Mouse (Mus musculus): ENCODE measurements around the gene Txnrd2.

Gene Txnrd2

DNA sequence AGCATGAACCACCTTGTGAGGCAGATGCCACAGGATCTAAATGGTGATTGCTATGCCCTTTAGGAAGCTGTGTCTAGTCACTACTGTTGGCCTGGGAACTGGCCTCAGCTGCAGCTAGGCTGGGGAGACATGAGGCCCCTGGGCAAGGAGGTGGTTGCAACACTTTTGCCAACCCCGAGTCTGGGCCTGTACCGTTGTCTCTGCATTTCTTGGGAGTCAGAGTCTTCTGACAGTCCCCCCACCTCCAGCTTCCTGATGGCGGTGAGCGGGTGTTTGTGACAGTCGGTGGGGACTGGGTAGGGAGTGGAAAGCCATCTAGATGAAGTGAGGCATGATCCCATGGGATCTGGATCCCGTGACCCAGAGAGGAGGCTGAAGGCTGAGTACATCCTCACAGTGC, 29.2 kb downstream of the Txnrd2 start:
- no peak for DNase-seq

DNA sequence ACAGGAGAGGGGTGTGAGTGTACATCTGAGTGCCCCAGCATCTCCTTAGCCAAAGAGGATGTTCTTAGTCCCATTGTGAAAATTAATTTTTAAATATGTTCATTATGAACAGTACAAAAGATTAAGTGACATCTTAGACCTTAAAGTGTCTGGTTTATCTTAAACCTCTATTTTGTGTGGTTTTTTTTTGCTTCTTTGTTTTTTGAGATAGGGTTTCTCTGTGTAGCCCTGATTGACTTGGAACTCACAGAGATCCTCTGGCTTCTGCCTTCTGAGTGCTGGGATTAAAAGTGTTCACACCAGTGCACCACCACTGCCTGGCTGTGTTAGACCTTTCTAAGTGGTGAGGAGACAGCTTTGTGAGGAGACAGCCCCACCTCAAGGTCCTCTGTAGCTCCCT, 32.5 kb downstream of the Txnrd2 start:
- DNase-seq: no peak

DNA sequence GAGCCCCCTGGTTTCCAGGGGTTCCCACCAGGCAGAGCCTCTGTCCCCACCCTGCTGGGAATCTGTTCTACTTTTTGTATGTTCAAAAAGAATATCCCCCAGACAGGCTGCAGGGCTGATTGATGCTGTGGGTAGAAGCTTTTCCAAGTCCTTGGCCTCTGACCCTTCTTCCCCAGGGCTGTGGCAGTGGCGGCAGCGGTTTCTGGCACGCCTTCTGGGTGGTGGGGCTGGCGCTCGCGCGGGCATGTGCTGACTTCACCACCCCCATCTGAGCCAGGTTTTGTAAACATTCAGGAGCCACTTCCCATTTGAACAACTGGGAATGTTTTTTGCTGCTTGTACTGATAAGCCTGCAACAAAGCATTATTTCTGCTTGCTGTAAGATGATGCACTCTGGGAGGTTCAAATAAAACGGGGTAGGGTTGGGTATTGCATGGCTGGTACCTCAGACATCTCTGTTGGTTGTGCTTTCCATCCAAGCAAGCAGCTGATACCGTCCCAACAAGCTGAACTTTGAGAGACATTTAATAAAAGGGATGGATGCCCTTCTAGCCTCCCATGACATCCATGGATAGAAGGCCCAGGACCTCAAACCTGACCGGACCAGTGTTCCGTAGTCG, 33.3 kb downstream of the Txnrd2 start:
- DNase-seq: no peak

DNA sequence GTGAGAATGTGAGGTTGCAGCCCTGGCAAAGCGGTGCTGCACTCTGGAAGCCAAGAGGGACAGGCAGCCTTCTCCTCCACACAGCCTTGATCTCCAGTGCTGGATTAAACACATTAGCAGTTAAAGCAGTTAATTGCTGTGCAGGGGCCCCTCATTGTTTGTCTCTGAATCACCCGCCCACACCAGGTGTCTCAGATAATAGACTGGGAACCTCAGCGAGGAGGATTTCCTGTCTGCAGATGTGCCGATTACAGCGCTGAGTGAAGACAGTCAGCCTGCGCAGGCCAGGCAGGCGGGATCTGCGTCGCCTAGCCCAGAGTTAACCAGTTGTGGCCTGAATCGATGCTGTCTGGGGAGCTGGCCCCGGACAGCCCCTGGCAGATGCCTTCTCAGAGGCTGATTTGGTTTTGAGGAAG, 33.8 kb downstream of the Txnrd2 start:
- peak in 1 of 2 experiments; percentile 21 for DNase-seq

DNA sequence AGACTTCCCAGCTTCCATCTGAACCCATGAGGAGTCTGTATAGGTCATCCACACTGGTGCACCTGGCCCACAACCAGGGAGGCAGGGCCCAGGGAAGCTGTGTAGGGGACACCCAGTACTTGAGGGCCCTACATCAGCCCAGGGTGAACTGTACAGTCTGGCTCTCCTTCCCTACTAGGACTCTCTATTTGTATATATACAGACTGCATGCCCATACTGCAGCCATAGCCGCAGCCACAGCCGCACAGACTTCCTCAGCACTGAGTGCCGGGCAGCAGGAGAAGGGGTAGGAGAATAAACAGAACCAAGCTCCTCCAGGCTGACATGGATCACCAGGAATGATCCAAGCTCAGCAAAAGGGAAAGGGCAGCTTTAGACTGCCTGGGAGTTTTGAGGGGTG, 34.6 kb downstream of the Txnrd2 start:
- no peak for DNase-seq

DNA sequence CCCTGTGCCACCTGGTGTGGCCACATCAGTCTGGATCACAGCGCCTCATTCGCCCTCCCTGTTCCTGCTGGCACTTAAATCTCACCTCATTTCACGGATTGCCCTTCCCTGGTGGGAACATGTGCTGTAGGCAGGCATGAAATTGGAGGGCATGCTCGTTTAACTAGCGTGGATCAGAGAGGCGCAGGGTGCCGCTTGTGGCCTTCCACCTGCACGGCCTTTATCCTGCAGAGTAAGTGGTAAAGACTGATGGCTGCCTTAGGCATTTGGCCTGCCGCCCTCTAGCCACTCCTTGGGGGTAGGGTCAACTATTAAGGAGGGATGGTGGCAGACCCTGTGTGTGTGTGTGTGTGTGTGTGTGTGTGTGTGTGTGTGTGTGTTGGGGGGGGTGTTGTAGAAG, 35.8 kb downstream of the Txnrd2 start:
- DNase-seq: no peak

DNA sequence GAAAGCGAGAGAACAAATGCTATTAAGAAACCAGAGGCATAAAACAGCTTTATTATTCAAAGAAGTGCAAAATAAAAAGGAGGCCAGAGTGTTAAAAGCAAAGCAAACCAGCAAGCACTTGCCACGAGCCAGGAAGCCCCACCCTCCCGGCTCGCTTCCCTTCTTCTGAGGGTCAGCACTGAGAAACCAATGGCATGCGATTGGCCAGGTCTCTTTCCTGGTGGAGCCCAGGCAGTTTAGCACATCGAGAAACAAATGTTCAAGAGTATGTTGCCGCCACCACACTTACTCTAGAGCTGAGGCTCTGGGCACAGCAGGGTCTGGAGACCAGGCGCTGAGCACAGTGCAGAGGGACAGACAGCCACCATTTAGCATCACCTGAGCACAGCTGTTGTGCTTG, 36.4 kb downstream of the Txnrd2 start:
- no peak for DNase-seq

DNA sequence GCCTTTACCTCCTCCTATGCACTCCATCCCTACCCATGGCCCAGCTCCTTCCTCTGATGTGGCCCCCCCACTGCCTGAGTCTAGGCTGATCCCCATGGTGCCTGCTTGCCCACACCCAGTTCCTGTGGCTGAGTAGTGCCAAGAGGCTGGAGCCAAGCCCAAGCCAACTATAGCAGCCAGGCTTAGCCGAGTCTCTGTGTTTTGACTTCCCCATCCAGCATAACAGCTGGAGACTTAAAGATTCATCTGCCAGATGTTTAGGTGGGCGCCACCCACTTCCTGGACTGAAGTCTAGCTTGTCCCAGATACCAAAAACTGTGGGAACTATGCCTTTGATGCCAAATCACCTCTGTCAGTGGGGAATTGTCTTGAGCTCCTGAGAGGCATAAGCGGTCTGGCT, 38.1 kb downstream of the Txnrd2 start:
- DNase-seq: no peak

DNA sequence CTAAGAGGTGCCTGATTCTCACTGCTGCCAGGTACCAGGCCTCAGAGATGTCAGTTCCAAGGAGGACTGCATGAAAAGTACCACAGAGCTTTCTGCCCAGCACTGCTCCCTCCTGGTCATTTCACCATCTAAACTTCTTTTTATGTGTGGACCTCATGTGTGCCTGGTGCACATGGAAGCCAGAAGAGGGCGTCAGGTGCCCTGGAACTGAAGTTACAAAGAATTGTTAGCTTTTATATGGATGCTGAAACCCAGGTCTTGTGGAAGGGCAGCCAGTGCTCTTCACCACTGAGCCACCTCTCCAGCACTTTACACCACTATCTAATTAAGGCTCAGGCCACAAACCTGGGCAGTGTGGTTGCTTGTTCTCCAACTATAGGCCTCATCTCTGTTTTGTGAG, 44.6 kb downstream of the Txnrd2 start:
- no peak for DNase-seq

DNA sequence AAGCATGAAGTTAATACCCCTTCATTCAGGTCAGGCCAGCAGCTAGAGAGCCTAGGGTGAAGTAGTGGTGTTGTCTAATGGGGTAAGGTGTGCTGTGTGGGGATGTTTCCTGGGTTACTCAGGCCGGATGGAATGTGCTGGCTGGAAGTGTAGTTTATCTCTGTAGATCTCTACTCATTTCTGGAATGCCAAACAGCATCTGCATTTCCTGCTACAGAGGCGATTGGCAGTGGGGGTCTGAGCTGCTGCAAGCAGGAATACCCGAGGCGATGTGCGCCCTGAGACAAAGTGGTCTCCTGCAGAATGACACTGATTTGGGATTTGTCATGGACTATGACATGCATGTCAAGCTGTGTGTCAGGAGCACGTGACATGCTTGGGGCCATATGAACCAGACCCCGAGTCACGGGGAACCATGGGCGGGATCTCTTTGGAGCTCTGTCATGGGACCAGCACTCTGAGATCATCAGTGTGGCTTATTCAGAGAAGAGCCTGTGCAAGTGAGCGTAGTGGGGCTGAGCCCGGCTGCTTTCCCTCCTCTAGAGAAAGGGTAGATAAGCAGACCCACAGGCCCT, 45.3 kb downstream of the Txnrd2 start:
- no peak for DNase-seq

DNA sequence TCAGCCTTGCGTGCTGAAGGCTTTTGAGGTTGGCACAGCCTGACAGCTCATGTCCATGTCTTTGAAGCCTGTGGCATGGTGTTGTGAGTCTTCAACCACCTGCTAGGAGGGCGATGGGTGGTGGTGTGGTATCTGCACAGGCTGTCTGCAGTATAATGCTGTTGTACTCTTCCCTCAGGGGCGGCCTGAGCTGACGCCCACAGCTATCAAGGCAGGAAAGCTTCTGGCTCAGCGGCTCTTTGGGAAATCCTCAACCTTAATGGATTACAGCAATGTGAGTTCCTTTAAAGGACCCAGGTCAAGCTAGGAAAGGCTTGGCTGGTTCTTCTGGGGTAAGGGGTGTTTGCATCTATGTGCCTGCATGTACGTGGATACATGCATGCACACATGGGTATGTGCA, 45.8 kb downstream of the Txnrd2 start:
- no peak for DNase-seq

DNA sequence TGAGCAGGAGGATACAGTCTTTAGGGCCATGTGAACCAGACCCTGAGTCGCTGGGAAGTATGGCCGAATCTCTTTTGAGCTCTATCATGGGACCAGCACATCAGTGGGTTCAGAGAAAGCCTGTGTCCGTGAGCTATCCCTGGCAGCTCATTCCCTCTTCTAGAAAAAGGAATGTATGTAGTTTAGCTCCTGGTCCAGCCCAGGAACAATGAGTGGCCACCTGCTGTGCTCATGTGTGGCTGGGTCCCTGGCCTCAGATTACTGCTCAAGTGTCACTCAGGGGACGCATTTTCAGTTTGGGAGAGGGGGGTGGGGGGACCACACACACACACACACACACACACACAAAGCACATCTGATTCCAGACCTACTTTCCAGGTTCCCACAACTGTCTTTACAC, 46.2 kb downstream of the Txnrd2 start:
- no peak for DNase-seq

DNA sequence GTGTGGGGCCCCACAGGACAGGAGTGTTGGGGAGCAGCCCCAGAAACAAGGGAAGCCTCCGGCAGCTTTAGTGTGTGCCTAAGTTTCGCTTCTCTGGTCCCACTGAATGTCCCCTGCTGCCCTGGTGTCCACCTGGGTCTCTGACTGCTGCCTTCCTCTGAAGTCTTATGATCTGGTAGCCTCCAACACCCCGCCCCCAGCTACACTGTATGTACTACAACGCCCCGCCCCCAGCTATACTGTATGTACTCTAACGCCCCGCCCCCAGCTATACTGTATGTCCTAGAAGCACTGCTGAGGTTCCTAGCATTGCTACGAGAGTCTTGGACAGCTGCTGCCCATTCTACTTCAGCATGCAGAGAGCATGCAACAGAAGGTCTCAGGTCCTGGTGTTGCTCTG, 46.8 kb downstream of the Txnrd2 start:
- no peak for DNase-seq

DNA sequence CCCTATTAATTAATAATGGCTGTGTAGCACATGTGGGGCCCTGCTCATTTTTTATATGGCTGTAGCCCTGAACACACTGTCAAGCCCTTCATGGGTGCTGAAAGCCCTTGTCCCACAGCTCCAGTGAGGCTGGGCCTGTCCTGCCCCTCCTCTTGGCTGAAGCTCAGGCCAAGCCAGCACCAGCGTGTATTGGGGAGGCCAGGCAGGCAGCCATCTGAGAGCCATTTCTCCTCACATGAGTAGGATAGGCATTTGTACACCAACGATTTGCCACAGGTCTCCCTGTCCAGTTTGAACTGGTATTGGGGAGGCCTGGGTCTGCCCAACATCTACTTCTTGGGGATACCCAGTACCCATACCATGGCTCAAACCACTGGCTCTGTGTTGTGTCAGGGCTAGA, 47.8 kb downstream of the Txnrd2 start:
- DNase-seq: no peak

DNA sequence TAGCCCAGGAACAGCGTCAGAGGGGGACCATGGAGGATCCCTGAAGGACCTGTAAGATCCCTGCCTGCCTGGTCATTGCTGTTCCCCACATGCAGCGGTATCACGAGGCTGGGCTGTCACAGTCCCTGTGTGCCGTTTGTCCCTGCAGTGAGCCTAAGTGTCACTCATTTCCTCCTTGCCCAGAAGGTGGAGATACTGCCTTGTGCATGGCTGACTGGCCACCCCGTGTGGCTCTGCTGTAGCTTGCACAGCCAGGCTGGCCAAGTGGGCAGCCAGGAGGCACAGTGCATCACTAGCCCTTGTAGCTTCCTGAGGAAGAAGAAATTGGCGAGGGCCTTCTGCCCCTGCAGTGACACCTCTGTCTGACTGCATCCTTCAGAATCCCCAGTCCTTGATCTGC, 51.8 kb downstream of the Txnrd2 start:
- no peak for DNase-seq

DNA sequence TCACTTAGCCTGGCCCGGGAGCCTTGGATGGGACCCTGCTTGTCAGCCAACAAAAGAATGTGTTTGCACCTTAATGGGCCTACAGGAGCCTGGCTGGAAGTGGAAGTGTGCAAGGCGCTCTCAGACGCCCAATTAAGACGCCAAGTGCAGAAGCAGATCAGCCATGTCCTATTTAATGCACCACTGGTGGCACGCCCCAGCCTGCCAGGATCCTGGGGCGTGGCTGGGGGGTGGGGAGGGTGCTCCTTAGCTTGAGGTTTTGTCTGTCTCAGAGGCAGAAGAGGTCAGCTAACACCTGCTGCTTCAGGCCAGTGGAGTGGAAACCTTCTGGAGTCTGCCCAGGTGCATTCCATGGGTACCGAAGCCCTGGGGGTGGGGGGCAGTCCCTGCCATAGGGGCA, 53.5 kb downstream of the Txnrd2 start:
- no peak for DNase-seq

DNA sequence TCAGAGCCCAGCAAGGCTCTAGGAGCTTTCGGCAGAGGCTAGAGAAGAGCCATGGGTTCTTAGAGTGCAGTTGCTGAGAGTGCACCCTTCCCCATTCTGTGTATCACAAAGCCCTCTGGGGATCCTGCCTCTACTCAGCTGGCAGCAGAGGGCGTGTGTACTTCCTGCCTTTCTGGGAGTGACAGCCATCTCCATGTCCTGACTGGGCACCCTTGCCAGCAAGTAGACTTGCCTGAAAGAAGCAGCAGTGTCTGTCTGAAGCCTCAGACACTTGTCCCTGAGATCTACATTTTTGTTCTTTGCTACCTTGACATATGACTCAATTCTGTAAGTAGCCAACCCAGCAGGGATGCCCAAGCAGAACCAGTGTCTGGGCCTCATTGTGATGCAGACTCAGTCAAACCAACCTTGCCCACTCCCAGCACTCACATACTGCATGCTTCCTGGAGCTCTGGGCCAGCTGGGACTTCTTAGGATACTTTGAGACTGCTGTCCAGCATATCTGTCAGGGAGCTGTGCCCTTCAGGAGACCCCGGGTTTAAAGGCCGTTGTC, 54.8 kb downstream of the Txnrd2 start:
- DNase-seq: no peak

DNA sequence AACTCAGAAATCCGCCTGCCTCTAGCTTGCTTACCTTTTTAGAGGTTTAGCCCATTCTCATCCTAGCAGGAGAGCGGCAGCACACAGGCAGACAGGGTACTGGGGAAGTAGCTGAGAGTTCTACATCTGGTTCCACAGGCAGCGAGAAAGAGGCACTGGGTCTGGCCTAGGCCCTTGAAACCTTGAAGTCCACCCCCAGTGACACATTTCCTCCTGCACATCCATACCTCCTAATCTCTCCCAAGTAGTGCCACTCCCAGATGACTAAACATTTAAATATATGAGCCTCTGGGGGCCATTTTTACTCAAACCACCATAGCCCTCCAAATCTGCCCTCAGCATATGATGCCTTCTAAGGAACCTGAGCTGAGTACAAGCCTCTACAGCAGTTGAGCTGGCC, 56.2 kb downstream of the Txnrd2 start:
- DNase-seq: no peak

DNA sequence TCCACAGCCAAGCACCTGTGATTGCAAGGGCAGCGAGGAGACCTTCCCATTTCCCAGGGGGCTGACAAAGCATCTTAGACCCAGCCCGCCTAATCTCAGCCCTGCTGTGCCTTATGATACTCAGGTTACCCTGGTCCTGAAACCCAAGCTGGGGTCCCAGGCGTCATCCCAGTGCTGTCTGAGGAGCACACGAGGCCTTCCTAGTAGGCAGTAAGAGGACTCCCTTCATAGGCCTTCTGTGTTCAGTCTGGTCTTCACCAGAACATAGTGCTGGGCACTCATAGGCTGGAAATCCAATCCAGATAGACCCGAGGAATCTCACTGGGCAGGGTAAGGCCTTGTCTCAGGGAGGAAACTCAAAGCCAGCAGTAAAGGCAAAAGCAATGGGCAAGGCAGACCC, 57.7 kb downstream of the Txnrd2 start:
- no peak for DNase-seq

DNA sequence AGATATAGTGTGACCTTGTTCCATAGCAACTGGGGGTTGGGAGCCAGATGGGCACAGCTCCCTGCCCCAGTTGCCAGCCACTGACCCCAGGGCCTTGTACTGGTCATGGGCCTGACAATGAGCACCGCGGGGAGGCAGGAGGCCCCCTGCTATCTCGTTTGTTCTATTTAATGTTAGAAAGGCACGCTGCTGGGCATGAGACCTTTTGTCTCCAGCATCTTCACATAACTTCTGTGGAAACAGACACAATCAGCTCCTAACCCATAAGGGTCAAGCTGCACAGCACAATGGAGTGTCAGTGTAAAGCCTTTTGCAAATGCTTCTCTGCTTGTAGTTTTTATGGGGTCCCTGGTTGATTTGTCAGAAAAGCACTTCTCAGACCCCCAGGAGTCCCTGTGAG, 58.2 kb downstream of the Txnrd2 start:
- no peak for DNase-seq

DNA sequence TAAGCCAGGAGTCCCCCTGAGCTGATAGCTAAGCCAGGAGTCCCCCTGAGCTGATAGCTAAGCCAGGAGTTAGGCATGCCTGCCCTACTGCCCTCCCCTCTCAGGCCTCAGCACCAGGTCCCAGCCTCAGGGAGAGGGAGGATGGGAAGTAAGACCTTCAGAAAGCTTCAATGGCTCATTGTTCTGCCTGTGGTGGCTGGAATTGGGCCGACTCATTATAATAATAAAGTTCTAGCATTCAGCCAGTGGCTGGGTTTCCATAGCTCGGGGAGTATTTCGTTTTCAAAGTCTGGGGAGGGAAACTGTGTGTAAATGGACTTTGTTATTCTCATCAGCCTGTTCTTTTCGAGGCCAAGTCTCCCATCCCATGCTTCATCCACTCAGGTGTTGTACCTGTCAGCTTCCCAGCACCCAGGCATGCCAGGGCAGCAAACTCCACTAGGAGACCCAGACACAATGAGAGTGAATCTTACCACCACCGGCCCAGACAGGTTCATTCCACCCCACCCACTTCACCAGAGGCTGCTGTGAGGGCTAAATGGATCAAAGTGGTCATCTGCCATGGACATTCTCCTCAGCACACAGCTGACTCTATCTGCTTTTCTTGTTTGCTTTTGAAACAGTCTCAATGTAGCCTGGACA, 58.7 kb downstream of the Txnrd2 start:
- no peak for DNase-seq

DNA sequence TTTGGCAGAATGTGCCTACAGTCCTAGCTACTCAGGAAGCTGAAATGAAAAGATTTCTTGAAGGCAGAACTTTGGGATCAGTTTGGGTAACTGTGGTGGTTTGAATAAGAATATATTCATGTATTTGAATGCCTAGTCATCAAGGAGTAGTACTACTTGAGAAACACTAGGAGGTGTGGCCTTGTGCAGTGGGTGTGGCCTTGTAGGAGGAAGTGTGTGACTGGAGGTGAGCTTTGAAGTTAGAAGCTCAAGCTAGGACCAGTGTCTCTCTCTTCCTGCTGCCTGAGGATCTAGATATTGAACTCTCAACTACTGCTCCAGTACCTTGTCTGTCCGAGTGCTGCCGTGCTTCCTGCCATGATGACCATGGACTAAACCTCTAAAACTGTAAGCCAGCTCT, 59.9 kb downstream of the Txnrd2 start:
- no peak for DNase-seq

DNA sequence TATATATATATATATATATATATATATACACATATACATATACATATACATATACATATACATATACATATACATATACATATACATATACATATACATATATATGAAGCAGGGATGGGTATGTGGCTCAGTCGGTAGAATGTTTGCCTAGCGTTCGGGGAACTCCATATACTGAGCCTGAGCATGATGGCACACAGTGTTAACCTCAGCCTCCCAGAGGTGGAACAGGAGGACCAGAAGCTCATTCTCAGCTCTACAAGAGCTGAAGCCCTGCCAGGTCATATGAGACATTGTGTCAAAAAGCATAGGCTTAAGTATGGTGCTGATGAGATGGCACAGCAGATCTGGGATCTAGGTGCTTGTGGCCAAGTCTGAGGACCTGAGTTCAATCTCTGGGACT, 64.1 kb downstream of the Txnrd2 start:
- no peak for DNase-seq

DNA sequence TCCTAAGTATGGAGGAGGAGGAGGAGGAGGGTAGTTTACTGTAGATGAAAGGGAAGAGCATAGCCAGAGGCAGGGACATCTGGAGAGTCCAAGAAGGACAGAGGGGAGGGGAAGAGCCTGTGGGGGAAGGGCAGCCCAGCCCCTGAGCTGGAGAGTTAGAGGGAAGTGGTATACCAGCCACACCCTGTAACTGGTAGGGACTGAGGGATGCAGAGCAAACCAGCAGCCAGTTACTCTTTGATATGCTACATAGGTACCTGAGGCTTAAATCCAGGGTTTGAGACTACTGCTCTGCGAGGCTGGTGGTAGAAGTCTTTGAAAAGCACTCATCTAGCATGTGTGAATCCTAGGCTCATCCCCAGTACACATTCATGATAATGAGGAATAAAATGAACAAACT, 64.7 kb downstream of the Txnrd2 start:
- DNase-seq: no peak

Measured in spleen, adult 18-20 months (tissue).